Mouse (Mus musculus) yolk sac, embryonic 10.5 days (tissue): ENCODE measurements around the gene Wnt5b.

ENCODE experiments used
- DNase-seq: peaks from one replicate; pipeline ENCODE4 v3.0.0-alpha.2; 2017; ENCODE audit warnings: low spot score

Gene Wnt5b

DNA sequence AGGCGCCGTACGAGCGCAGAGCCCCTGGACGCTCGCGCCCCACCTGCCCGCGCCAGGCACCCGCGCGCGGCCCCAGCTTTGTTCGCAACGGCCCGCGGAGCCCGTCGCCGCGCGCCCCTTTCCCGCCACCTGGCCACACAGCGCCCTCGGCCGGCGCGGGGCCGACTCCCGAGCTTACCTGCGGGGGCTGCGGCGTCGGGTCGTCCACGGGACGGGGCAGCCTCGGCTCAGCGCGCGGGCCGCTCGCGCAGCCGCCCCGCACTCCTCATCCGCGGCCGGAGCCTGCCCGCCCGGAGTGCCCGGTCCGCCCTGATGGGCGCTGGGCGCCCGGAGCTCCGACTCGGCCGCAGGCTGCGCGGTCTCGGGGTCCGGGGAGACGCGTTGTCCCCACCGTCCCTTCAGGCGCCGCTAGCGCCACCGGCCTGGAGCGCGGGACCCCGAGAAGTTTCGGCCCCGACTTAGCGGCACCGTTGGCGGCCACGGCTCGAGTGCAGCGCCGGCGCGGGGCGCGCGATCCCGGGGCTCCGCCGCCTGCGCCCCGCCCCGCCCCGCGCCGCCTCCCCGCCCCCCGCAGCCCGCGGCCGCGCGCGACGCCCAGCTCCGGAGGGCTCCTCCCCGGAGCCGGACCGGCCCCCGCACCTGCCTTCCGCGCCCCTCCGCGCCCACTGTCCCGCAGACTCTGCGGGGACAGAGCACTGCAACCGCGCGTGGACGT lies at the start of gene Wnt5b:
Gene Wnt5b, minus strand, starts transcription at position 545 of the 715 bp plus-strand sequence.
- peak; percentile 24 for DNase-seq

DNA sequence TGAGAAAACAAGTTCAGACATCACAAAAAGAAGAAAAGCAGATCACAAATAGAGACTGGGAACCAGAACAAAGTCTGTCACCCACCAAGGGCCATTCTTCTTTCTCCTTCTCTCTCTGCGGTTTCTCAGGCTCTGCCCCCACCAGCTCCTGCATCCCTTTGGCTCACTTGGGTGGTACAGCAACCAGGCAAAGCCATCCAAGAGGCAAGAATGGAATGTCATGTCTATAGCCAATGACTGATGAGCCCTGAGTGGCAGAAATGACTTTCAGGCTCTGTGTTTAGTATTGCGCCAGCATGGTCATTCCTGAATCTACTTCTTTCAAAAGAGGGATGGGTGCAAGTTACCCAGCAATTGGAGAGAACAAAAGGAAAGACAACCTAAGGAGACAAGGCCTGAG lies 46.7 kb upstream of the Wnt5b start:
- DNase-seq: no peak

DNA sequence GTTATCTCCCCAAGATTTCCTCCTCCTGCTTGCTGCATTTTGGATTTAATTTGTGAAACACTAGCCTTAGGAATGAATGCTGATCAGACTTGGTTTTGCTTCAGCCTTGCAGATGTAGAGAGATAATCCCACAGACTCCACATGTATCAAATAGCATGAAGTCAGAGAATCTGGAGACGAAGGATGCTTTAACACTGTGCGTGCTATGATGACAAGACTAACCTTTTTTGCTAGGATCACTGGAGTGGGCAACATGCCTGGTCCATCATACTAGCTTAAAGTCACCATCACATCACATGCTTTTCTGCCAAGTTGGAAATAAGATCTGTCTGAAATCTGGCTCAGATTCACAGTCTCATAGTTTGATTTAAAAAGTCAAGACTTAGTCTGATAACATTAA lies 43.8 kb upstream of the Wnt5b start:
- DNase-seq: no peak

DNA sequence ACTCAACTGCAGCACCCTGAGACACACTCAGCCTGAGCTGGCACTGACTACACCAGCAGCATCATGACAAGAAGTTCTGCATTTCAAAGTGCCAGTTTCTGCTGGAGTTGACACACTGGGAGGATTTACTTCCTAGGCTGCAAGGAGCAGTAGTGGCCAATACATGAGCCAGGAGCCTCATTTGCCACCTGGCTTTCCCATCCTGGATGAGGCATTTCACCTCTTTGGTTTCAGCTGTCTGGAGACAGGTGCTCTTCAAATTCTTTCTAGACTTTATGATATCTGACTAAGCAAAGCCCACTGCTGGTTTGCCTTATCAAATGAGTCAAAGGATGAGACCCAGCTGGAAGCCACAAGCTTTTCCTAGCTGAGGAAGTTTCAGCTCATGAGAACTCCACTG lies 43.3 kb upstream of the Wnt5b start:
- no peak for DNase-seq

DNA sequence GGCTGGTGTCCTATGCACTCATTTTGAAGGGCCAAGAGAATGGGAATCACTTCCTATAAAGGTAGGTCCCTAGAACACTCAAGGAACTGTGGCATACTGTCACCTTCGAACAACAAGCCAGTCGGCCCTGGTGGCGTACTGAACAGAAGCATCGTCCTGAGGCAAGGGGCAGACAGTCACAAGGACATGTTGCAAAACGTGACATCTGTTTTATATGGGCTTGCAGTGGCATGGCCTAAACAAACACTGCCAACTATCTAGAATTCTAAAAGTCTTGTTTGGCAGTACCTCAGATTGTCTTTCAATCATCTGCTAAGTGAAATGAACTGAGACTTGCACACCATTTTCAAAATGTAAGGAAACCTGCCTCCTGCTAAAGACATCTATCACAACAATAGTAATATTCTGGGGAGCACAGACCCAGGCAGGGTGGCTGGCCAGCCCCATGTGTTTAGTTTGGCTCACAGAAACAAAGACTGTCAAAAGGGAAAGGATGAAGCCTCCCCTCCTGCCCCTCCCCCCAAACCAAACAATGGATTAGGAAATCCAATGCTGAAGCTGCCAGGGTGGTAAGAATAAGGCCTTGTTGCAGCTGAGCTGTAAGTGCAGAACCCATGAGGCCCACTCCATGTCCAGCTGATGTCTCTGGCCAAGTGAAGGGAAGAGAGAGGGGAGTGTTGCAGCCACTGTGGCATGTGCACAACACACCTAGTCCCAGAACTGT lies 41.7 kb upstream of the Wnt5b start:
- peak; percentile 18 for DNase-seq

DNA sequence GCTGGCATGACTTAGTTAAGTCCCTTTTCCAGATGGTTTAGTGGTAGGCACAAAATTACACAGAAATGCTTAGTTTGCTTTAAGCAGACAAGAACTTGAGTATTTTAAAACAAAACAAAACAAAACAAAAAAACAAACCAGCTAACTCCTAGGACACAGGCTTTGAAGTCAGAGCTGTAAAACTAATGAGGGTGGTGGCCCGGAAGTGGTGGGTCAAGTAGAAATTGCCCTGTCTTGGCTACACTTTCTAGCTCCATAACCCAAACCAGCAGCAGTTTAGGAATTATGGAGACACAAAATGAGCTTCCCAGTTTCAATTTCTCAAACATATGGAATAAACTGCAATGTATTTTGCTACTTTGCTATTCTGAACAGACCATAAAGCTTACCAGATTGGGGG lies 39.9 kb upstream of the Wnt5b start:
- no peak for DNase-seq

DNA sequence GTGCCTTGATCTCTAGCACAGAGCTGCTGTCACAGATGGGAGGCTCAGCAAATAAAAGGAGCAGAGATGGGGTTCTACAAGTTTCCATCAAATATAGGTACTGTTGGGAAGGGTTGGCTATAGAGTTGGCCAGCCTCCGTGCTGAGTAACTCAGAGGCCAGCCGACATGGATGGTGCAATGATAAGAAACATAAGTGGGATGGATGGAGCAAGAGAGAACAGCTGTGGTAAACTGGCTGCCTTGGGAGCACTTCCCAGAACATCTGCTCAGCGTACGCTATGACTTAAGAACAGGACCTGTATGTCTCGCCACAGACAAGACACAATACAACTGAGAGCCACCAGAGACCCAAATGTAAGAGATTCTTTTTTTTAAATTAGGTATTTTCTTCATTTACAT lies 39.0 kb upstream of the Wnt5b start:
- DNase-seq: no peak

DNA sequence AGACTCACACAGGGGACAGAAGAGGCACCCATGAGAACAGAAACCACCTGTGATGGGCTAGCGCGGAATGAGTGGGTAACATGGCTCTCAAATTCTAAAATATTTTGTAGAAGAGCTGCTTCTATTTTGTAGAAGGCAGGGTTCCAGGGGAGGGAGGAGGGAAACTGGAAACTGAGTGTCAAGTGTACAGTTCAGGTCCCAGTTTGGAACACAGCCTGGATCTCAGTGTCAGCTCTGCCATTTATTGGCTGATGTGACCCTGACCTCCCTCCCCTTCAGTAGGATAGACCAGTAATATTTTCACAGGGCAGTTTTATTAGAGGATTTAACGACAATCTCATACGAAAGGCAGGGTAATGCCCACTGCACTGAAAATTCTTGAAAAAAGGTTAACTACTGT lies 32.6 kb upstream of the Wnt5b start:
- no peak for DNase-seq

DNA sequence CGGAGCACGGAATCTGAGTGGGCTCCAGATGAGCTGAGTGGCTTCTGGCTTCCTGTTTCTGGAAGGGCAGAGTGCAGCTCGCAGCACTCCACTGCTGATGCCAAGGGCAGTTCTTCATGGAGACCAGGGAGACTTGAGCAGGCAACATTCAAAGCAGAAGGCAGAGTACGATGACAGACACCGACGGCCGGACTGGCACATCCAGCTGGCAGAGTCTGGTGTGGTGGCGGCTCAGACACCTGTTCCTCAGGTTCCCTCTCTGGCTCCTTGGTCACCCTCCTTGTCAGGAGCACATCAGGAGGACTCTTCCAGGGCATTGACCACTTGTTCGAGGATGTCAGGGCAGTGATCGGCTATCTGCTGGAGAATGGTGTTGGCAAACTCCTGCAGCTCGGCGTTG lies 31.2 kb upstream of the Wnt5b start:
- DNase-seq: no peak

DNA sequence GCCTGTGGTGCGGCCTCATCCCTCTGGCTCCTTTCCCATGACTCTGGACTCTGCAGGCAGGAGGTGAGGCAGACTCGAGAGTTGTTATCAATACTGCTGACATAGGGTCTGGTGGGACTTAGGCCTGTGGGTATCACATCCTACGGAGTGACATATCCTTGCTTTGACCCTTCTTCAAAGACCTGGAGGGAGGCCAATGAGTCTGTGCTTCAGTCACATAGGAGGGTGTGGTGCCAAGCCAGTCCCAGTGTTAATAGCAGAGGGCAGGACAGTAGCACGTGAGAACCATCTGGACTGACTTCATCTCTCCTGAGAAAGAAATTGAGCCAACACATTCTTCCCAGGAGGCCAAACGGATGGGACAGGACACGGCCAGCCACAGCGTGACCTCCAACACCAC lies 28.1 kb upstream of the Wnt5b start:
- DNase-seq: no peak

DNA sequence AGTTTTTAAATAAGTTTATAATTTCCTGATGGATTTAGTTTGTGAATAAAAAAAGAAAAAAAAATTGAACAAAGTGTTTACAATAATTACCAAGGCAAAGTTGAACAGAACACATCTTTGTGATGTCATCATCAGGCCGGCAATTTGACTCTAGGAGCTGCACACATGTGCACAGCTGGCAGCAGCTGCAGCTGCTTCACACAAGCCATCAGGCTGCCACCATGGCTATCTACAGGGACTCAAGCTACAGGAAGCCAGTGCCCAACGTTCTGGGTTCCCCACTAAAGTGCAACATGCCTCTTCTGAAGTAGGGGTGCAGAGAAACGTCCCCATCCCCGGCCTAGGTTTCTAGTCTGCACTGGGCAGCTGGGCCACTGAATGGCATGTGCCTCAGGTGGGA lies 26.6 kb upstream of the Wnt5b start:
- no peak for DNase-seq

DNA sequence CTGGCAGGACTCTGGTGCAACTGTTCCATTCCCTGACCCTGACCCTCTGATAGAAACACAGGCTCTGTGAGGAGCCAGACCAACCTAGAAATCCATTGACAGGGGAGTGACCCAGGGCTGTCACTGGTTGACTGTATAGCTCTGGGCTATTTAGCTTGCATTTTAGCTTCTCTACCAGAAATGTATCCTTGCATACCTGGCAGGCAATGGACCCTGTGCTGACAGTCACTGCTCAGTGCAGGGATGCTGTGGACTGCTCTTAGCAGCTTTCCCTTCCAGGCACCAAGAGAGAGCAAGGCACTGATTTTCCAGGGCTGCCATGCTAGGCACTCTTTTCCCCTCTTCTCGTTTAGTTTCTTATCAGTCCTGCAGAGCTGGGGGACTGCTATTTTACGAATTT lies 24.2 kb upstream of the Wnt5b start:
- no peak for DNase-seq

DNA sequence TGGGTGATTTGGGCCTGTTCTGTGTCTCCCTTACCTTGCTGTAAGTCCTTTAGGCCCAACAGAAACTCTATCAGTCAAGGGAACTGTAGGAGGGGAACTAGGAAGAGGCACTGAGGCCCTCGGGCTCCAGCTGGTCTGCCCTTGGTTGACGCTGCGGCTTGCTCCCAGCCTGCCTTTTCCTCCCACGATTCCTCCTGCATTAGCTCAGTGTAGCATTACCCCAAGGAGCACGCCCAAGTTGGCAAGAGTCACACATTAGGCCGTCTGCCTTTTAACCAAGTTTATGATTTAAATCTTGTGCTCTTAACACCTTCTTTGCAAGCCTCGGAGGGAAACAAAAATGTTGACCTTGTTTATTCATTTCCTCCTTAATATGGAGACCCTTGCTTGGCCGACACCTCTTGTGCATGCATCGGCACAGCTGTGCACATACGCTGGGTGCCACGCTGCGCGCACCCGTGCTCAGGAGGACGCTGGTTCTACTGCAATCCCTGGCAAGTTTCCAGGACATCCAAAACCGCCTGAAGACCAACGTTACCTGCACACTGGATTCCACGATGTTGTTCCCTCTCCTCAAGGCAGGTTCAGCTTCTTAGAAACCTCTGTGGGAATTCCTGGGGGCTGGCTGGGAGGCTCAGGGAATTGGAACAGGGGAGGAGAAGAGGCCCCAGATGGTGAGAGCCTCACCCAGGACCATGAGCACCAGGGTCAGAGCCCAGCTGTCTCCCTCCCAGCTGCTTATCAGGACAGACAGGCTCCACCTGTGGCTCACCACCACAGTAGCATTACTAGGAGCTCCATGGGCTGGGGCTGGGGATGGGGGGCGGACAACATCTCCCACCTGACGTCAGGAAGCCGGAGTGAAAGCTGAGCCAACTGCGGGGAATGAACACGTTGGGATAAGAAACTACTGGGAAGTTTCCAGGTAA lies 21.6 kb upstream of the Wnt5b start:
- DNase-seq: no peak

DNA sequence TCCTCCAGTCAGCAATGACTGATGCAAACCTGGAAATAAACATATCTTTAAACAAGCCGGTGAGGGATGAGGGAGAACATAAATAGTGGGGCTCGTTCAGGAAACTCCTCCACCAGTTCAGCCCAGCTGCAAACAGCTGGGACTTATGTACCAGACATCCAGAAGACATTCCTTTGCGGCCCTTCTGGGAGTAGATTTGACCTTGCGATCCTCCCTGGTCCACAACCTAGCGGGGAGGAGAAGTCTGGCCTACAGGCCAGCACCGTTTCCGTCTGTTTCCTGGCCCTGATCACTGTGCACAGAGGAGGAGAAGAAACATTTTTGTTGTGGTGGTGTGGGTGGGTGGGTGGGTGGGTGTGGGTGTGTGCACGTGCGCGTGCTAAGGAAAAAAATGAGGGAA lies 18.4 kb upstream of the Wnt5b start:
- DNase-seq: peak; percentile 49

DNA sequence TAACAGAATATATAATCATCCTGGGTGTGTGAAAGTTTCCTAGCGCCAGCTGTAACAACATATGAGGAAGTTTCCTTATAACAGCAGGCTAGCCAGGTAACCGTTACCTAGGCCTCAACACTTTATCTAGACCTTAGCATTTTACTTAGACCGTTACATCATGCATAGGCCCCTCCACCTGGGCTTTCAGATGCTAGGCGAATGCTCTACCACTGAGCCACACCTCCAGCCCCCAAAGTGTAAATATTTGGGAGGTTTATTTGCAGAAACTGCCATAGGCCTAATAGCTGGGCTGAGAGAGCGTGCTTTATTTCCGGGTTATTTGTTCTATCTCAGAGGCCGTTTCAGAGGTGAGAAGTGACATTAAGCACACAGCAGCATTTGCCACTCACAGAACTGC lies 14.7 kb upstream of the Wnt5b start:
- no peak for DNase-seq

DNA sequence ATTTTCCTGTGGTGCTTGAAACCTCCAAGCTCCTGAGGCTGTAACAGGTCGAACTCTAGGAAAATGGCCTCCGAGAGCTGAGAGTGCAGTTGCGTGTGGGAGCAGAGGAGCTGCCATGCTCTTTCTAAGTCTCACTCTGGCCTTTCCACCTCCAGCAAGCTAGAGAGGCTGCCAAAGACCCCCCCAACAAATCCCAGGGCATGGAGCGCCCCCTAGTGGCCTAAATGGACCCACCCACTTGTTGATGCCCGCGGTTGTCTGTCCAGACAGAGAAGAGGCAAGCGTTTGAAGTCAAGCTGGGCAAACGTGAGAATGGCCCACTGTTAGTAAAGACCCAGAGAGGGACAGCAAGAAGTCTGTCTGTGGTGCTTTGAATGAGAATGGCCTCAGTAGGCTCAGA lies 10.3 kb upstream of the Wnt5b start:
- DNase-seq: no peak

DNA sequence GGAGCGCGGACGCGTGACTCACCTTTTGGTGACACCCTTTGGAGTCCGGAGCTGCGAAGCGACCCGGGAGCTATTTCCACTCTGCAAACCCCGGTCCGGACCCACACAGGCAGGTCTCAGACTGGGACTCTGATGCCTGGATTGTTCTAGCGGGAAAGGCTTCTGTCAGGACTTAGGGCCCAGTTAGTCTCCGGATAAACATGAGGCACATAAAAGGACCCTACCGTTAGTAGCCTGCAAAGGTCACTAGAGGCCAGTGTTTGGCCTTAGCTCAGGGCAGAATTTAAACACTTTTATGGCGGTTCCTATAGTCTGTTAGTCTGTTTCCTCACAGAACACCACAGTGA lies 344 bp upstream of the Wnt5b start:
- DNase-seq: peak; percentile 30

DNA sequence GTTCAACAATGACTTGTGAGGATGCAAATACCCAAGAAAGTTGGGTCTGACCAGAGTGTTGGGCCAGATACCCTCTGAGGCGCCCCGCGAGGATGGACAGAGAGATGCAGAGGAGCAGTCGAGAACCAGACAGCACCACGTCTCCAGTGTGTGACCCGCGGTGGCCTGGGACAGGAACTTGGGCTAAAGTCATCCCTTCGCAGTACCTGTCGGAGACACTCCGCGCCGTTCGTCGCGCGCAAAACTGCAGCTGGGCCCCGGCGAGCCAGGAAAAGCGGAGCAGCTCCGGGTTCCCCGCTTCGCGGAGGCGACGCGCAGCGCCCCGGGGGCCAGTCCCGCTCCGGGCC lies 718 bp downstream of the Wnt5b start:
- DNase-seq: peak; percentile 11

DNA sequence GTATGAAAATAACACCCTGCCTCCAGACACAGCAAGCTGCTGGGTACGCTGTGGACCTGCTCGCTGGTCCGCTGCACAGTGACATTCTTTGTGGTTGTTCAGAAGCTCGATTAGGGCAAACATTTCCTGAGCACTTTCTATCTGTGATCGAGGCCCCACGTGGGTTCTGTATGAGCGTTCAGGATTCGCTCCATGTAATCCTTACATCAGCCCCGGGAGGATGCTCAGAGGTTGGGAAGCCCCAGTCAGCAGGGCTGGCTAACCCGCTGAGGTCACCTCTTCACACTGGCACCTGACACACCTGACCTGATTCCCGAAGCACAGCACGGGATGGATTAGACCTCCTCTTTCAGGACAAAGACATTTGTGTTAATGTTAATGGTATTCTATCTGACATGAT lies 8.3 kb downstream of the Wnt5b start:
- no peak for DNase-seq

DNA sequence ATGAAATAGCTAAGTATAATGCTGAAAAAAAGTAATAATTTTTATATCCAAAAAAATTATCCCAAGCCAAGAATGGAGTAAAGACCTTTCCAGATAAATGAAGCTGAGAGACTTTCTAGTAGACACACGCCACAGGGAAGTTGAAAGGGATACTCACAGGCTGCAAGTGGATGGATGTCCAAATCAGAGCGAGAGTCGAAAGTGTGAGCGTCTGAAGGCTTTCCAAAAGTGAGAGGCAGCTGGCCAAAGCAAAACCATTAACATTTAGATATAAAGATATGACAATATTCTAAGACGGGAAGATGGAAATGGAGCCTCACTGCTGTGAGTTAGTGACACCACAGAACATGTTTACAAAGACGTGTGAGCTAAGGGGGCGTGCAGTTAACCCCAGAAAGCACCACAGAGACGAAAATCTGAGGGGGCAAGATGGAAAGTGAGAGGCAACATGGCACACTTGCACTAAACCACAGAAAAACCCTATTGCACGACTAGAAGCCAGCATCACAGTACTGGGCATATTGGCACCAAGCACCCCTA lies 10.9 kb downstream of the Wnt5b start:
- no peak for DNase-seq

DNA sequence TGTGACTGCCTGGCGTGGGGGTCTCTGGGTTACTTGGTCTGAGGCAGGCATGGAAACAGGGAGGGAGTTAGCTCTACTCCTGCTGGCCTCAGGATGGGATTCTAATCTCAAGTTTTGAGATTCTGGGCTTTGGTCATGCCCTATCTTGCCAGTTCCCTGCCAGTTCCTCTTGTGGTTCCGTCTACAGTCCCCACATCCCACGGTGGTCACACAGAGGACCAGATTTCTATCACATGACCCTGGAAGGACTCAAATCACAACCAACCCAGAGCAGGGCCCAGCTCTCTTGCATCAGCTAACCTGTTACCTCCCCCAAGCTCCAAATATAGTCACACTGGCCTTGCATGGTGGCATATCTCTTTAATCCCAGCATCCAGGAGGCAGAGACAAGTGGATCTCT lies 14.5 kb downstream of the Wnt5b start:
- DNase-seq: no peak

DNA sequence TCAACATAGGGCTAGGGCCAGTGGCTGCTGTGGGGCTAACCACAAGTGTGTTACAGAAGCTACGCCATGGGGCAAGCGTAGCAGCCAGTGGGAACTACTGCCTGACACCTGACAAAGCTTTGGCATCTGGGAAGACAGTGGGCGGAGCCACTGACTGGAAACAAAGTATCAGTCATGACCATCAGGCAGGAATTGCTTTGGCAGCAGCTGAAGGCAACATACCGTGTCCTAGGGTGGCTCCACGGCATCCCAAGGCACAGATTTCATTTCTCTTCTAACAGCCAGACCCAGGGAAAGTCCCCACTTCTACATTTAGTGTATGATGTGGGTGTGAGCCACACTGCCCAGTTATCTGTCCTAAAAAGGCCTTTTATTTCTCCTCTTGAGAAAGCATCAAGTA lies 17.6 kb downstream of the Wnt5b start:
- DNase-seq: no peak

DNA sequence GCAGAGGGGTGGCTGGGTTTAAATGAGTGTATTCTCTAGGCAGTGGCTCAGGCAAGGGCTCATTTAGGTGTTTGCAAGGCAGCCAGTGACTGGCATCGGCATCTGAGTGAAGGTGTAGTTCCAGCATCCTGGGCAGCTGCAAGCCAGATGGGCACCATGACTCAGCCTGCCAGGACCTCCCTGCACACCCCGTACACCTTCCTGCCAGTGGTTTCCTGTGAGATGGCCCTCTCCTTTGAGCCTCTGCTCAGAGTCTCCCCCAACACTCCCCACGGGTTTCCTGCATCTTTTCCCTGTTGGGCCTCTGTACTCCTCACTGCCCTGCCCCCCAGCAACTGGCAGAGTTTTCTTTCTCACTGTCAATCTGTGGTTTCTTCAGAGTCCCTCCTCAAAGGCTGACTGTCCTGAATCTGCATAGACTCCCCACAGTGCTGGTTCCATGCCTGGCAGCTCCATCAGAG lies 22.2 kb downstream of the Wnt5b start:
- DNase-seq: no peak
